Mouse (Mus musculus): Measurements from ENCODE around the gene Ccdc171. TPM values are rescaled to one million over a fixed set of nuclear protein-coding genes. Genes with fewer than 3 reads are reported as not detected.
"Not testable (repeated sequence)": the region's sequence is repeated elsewhere in the genome, so short reads cannot be mapped to it uniquely, and the experiment has no call there.

Gene Ccdc171
- polyA plus RNA-seq, 1 experiment from 2014 or later: 3.7 TPM

DNA sequence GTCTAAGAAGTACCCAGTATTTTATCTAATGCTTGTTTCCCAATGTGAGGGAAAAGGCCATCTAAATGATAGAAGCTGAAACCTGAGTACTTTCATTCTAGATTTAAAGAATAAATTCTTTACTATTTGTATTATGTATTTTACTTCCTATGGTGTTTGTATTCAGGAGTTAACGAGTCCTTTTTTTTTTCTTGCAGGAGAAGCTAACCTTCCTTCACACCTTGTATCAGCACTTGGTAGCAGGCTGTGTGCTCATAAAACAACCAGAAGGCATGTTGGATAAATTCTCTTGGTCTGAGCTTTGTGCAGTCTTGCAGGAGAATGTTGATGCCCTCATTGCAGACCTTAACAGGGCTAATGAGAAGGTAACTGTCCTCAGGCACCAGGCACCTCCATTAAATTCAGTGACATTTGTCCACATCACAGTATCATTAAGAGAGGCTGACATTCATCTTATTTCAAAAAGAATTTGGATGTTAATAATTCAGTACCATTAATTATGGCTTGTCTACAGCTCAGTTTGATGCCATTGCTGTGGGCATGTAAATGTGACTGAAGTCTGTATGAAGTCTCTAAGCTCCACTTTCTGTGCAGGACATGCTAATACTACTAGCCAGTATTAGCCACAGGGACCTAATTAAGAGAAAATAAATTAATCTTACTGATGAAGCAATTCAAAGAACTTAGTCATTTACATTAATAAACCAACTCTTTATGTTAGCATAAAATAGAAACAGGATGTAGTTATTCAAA, 136.3 kb downstream of the Ccdc171 start:
- Histone ChIP-seq H3K27ac (no peak overlapping the region), H3K9ac (no peak overlapping the region), H3K27me3 (no peaks in the 10 kb centered on the region), H3K4me2 (no peak overlapping the region), H3K9me3 (replicated peaks) (no peaks in the 10 kb centered on the region), H3K4me3 (replicated peaks) (no peak overlapping the region), H3K36me3 (no peaks in the 10 kb centered on the region), H3K4me1 (peaks cover 4% of the 10 kb centered on the region)
- ATAC-seq (replicated peaks; ENCODE audit: low FRiP score): no peak
- 82% methylated on average over 1 of the region's 1 CpGs for WGBS

DNA sequence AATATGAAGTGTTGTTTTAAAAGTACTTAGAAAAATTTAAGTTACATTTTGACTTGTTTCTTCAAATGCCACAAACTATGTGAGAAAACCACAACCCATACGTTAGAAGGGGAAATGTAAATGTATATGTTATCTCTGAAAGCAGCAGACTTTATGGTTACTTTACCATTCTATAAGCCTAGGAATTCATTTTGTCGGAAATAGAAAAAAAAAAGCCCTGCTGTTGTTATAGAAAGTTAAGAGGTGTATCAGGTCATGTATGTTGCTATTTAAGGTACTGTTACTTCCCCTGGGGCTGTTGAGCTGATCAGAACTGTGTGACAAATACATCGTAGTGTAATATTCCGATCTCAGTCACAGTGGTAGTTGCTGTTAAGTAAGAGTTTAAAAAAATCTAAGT, 137.0 kb downstream of the Ccdc171 start:
- Histone ChIP-seq H3K9ac (no peak overlapping the region), H3K36me3 (no peaks in the 10 kb centered on the region), H3K4me2 (no peak overlapping the region), H3K9me3 (replicated peaks) (no peaks in the 10 kb centered on the region), H3K27me3 (no peaks in the 10 kb centered on the region), H3K4me3 (replicated peaks) (no peak overlapping the region), H3K4me1 (no peaks in the 10 kb centered on the region), H3K27ac (no peak overlapping the region)
- no peak for ATAC-seq (replicated peaks; ENCODE audit: low FRiP score)
- 89% methylated on average over 4 of the region's 4 CpGs for WGBS

DNA sequence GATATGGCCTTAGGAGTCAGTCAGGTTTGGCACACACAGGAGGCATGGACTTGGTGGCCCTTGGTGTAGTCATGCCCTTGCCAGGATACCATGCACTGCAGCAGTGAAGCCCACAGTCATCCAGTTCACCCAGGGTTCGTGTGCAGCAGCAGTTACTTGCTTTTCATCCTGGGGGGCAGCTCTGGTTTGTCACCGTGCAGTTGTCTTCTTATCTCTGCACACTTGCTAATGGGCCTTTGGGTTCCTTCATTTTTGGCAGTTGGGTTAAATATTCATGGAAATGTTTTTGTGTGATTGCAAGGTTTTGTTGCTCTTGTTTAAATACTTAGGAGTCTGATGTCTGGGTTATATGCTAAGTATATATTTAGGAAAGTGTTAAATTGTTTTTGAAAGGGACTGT, 144.2 kb downstream of the Ccdc171 start:
- Histone ChIP-seq H3K4me2 (no peak overlapping the region), H3K27me3 (no peaks in the 10 kb centered on the region), H3K4me3 (replicated peaks) (no peak overlapping the region), H3K9ac (no peak overlapping the region), H3K4me1 (no peaks in the 10 kb centered on the region), H3K36me3 (no peaks in the 10 kb centered on the region), H3K9me3 (replicated peaks) (no peaks in the 10 kb centered on the region), H3K27ac (no peak overlapping the region)
- WGBS: 83% methylated on average over 2 of the region's 2 CpGs
- no peak for ATAC-seq (replicated peaks; ENCODE audit: low FRiP score)

- not testable (repeated sequence) for H3K27ac ChIP-seq; H3K4me1 ChIP-seq; H3K9me3 ChIP-seq (replicated peaks); H3K4me2 ChIP-seq; H3K9ac ChIP-seq; H3K4me3 ChIP-seq (replicated peaks); H3K27me3 ChIP-seq; ATAC-seq (replicated peaks; ENCODE audit: low FRiP score); H3K36me3 ChIP-seq
- 91% methylated on average over 4 of the region's 4 CpGs for WGBS
These were observed 150.0 kb downstream of the Ccdc171 start for GRCm38 (mm10) chr4:83675308-83675707.

- no peaks in the 10 kb centered on the region for H3K4me1 ChIP-seq
- H3K9me3 ChIP-seq (replicated peaks): no peaks in the 10 kb centered on the region
- H3K9ac ChIP-seq: no peak overlapping the region
- 89% methylated on average over 4 of the region's 4 CpGs for WGBS
- H3K36me3 ChIP-seq: no peaks in the 10 kb centered on the region
- no peaks in the 10 kb centered on the region for H3K27me3 ChIP-seq
- H3K4me3 ChIP-seq (replicated peaks): no peak overlapping the region
- H3K27ac ChIP-seq: no peak overlapping the region
- no peak for ATAC-seq (replicated peaks; ENCODE audit: low FRiP score)
- H3K4me2 ChIP-seq: no peak overlapping the region
These were observed 151.1 kb downstream of the Ccdc171 start for GRCm38 (mm10) chr4:83676444-83676843.

GRCm38 (mm10) chr4:83681081-83681480, 155.7 kb downstream of the Ccdc171 start:
- no peak for ATAC-seq (replicated peaks; ENCODE audit: low FRiP score)
- Histone ChIP-seq H3K36me3 (no peaks in the 10 kb centered on the region), H3K4me2 (no peak overlapping the region), H3K4me1 (no peaks in the 10 kb centered on the region), H3K27me3 (no peaks in the 10 kb centered on the region), H3K27ac (no peak overlapping the region), H3K9ac (no peak overlapping the region), H3K4me3 (replicated peaks) (no peak overlapping the region), H3K9me3 (replicated peaks) (no peaks in the 10 kb centered on the region)
- 94% methylated on average over 14 of the region's 14 CpGs for WGBS

DNA sequence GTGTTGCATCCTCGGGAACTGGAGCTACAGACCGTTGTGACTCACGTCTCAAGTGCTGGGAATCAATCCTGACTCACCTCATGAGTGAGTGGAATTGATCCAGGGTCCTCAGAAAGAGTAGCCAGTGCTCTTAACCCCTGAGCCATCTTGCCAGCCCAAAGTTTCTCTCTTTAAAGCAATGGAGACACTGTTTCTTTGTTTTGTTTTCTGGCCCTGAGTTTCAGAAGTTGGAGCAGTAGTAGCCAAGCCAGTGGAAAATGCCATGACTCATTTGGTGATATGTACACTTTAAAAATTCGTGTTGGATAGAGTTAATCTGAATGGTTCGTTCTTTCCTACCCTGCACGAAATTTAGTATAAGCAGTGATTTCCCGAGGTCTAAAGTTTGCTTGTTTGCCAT, 157.5 kb downstream of the Ccdc171 start:
- Histone ChIP-seq H3K4me2 (no peak overlapping the region), H3K9ac (no peak overlapping the region), H3K4me1 (no peaks in the 10 kb centered on the region), H3K36me3 (no peaks in the 10 kb centered on the region), H3K9me3 (replicated peaks) (no peaks in the 10 kb centered on the region), H3K27me3 (no peaks in the 10 kb centered on the region), H3K27ac (no peak overlapping the region), H3K4me3 (replicated peaks) (no peak overlapping the region)
- no peak for ATAC-seq (replicated peaks; ENCODE audit: low FRiP score)
- 88% methylated on average over 7 of the region's 7 CpGs for WGBS

GRCm38 (mm10) chr4:83700190-83700589, 174.8 kb downstream of the Ccdc171 start:
- H3K36me3 ChIP-seq: no peaks in the 10 kb centered on the region
- WGBS: 77% methylated on average over 3 of the region's 3 CpGs

GRCm38 (mm10) chr4:83716996-83717395, 191.7 kb downstream of the Ccdc171 start:
- Histone ChIP-seq H3K9ac (no peak overlapping the region), H3K9me3 (replicated peaks) (no peaks in the 10 kb centered on the region), H3K27ac (no peak overlapping the region), H3K36me3 (no peaks in the 10 kb centered on the region), H3K27me3 (no peaks in the 10 kb centered on the region), H3K4me2 (no peak overlapping the region), H3K4me3 (replicated peaks) (no peak overlapping the region), H3K4me1 (no peaks in the 10 kb centered on the region)
- 84% methylated on average over 1 of the region's 1 CpGs for WGBS
- ATAC-seq (replicated peaks; ENCODE audit: low FRiP score): no peak

More at GRCm38 (mm10) chr4:83700190-83700589, 174.8 kb downstream of the Ccdc171 start:
- no peak for ATAC-seq (replicated peaks; ENCODE audit: low FRiP score)
- Histone ChIP-seq H3K9ac (no peak overlapping the region), H3K4me3 (replicated peaks) (no peak overlapping the region), H3K27ac (no peak overlapping the region), H3K27me3 (no peaks in the 10 kb centered on the region), H3K4me1 (no peaks in the 10 kb centered on the region), H3K9me3 (replicated peaks) (no peaks in the 10 kb centered on the region), H3K4me2 (no peak overlapping the region)

- Histone ChIP-seq H3K9me3 (replicated peaks) (no peaks in the 10 kb centered on the region), H3K36me3 (no peaks in the 10 kb centered on the region), H3K4me2 (no peak overlapping the region), H3K4me1 (no peaks in the 10 kb centered on the region), H3K27ac (no peak overlapping the region), H3K27me3 (no peaks in the 10 kb centered on the region), H3K4me3 (replicated peaks) (no peak overlapping the region), H3K9ac (no peak overlapping the region)
- 46% methylated on average over 11 of the region's 11 CpGs for WGBS
- no peak for ATAC-seq (replicated peaks; ENCODE audit: low FRiP score)
These were observed 194.5 kb downstream of the Ccdc171 start for GRCm38 (mm10) chr4:83719816-83720215.

GRCm38 (mm10) chr4:83725136-83725535, 199.8 kb downstream of the Ccdc171 start:
- no peaks in the 10 kb centered on the region for H3K4me1 ChIP-seq
- H3K27ac ChIP-seq: no peak overlapping the region
- no peaks in the 10 kb centered on the region for H3K9me3 ChIP-seq (replicated peaks)
- H3K36me3 ChIP-seq: no peaks in the 10 kb centered on the region
- no peak for ATAC-seq (replicated peaks; ENCODE audit: low FRiP score)
- no peaks in the 10 kb centered on the region for H3K27me3 ChIP-seq
- no peak overlapping the region for H3K9ac ChIP-seq
- H3K4me2 ChIP-seq: no peak overlapping the region
- no peak overlapping the region for H3K4me3 ChIP-seq (replicated peaks)
- WGBS: 7% methylated on average over 2 of the region's 2 CpGs

GRCm38 (mm10) chr4:83739137-83739890, 214.0 kb downstream of the Ccdc171 start:
- Histone ChIP-seq H3K27me3 (no peaks in the 10 kb centered on the region), H3K9me3 (replicated peaks) (no peaks in the 10 kb centered on the region), H3K4me3 (replicated peaks) (no peak overlapping the region), H3K9ac (no peak overlapping the region), H3K4me1 (peaks cover 3% of the 10 kb centered on the region; the same call in 1 of the 2 replicates), H3K36me3 (no peaks in the 10 kb centered on the region), H3K27ac (no peak overlapping the region), H3K4me2 (no peak overlapping the region)
- 73% methylated on average over 9 of the region's 9 CpGs for WGBS
- no peak for ATAC-seq (replicated peaks; ENCODE audit: low FRiP score)

All from kidney, embryonic 15.5 days (tissue).